Mouse (Mus musculus): ENCODE results near the gene Ssbp2.

Gene Ssbp2

DNA sequence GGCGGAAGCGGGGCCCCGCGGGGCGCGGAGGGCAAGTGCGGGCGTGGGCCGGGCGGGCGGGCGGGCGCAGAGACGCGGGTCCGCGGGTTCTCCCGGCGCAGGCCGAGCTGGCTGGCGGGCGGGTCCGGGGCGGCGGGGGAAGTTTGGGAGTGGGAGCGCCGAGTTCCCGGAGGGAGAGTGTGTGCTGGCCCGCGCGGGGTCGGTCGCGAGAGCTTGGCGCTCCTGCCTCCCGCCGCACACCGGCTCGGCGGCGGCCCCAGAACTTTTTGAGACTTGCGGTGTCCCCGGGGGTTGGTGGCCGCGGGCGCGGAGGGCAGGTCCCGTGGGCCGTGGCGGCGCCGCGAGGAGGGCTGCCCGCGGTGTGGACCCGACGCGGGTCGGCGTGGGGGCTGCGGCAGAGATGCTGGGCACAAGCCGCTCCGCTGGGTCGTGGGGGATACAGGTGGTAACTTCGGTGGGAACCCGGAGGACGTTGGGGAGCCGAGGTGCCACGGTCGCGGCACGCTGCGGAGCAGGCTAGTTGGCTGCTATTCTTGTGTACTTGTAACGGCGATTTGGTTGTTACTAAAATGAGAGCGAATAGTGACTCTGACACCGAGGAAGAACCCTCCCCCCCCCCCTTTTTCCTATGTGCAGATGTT is 1.7 kb downstream of the Ssbp2 start:
- DNase-seq = peak; percentile 48

- no peak for DNase-seq
These were observed 2.3 kb downstream of the Ssbp2 start for GRCm38 (mm10) chr13:91462395-91462794.

- DNase-seq = no peak
These were observed 2.9 kb downstream of the Ssbp2 start for GRCm38 (mm10) chr13:91462893-91463481.

DNA sequence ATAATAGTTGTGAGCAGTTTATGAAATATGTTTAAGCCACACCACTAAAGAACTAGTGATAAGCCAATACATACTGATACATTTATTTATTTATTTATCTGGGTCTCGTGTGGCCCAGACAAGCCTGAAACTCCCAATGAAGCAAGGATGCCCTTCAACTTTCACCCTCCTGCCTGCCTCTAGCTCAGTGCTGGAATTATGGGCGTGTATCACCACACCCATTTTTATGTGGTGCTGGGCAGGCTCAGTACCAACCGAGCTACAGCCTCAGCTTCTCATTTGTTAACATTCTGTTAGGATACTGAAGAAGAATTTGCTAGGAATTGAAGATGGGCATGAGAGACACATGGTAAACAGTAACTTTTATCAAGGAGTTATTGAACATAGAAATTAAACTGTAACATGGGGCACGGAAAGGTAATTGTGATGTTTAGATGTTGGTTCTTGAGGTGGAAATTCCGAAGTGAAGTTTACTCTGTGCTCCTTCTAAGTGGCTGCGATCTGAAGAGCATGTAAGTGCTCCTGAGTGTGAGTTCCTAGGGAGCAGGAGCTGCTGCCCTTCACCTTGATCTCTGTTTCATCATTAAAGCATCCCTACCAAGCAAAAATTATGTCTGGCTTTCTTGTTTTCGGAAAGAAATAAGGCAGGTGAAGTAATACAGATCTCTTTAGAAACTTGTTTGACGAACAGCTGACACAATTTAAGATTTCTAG is 5.1 kb downstream of the Ssbp2 start:
- no peak for DNase-seq

DNA sequence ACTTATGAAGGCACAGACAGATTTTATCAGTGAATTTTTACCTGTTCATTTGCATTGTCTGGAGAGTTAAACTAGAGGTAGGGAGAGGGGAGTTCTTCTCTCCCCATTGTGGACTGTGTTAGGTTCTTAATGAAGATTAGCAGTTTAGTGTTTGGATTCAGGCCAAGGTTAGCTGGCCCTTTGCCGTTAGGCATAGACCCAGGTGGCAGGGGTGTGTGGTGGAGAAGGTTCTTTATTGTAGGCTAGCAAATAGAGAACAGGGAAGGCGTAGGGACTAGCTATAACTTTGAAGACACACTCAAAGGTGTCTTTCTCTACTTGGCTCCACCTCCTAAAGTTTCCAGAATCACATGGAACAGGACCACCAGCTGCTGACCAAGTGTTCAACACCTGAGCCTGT is 11.5 kb downstream of the Ssbp2 start:
- DNase-seq = peak; percentile 26

GRCm38 (mm10) chr13:91471980-91472379 is 11.9 kb downstream of the Ssbp2 start:
- DNase-seq = no peak

- DNase-seq = no peak
These were observed 13.4 kb downstream of the Ssbp2 start for GRCm38 (mm10) chr13:91473527-91473926.

DNA sequence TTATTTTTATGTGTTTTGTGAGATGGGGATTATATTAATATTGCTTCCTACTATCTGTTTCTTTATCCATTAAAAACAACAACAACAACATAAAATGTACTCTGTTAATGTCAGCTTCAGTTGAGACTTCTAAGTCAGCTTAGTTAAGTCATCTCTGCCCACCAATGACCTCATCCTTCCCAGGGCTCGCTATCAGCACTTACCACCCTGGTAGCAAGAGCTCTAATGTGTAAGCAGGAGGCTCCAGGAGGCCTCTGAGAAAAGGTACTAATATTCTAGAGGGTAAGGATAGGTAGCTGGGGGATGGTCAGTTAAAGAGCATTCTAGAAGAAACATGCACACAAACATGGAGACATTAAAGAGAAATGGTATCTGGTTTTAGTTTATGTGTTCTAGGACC is 13.9 kb downstream of the Ssbp2 start:
- DNase-seq = no peak

DNA sequence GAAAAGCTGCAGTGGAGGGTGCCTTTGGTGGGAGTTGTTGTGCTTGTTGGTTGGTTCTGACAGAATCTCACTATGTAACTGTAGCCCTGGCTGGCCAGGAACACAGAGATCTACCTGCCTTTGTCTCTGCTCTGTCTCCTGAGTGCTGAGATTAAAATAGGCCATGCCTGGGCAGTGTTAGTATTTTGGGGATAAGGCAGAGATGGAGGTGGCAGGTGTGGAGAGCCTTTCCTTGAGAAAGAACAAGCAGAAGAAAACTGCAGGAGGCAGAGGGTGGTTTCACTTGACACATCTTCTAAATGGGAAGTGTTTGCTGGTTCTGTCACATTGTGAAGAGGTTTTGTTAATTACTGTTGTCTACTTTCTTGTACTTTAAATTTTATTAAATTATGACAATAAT is 15.8 kb downstream of the Ssbp2 start:
- DNase-seq = no peak

- DNase-seq = no peak
These were observed 16.6 kb downstream of the Ssbp2 start for GRCm38 (mm10) chr13:91476596-91477100.

DNA sequence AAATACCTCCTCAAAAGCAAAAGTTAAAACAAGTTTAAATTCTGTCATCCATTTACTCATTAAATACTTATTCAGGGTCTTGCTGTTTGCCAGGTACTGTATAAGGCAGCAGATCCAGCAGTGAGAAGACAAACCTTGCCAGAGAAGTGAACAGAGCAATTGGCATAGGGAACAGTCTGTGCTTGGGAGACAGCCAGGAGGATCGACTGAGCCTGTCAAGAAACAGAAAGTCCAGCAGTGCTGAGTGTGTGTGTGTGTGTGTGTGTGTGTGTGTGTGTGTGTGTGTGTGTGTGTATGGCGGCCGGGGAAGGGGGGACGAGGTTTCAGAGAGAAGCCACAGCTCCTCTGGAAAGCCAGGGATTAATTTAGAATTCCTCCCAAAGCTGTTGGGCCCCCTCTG is 17.9 kb downstream of the Ssbp2 start:
- peak; percentile 74 for DNase-seq

DNA sequence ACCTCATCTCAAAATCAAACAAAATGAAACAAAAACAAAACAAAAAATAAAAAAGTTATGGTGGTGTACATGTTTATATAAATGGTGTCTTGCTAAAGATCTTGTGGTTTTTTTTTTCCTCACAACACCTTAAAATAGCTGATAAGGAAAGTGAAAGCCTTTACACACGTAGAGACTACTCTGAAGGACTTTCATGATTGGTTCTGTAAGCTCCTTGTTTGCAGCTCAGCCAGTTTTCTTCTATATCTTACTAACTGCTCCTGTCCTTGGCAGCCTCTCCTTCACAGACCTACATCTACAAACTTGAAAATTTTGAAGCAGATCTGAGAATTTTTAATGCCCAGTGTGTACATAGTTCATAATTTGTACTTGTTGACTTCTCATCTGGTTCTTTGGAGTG is 24.2 kb downstream of the Ssbp2 start:
- no peak for DNase-seq

DNA sequence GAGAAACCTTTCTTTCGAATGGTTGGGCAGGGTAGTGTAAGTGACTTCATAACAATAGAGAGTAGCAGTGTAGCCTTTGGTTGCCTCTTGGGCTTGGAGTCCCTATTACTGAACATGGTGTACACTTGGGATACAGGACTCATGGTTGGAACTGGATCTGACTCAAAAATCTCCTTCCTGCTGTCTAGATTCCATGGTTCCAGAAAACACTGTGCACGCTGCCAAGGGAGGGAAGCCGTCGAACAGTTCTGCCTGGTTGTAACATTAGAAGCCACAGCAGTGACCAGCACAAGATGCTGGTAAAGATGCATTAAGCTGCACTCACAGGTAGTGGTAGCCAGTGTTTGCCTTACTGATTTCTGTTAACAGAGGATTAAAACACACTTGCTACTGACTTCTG is 32.0 kb downstream of the Ssbp2 start:
- no peak for DNase-seq

DNA sequence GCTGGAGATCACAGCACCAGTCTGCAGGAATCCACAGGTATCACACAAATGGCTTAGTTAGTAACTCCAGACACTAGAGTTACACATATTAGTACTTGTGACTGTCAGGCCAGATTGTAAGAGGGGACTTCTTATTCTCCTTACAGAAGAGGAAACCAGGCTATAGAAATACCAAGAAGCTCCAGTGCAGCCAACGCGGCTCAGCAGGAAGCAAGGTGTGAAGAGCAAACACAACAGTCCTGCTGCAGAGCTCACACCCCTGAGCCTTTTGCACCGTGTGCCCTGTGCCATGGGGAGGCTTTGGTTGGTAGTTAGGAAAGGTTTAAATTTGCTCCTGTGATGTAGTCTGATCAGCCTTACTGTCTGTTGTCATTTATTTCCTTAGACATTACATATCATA is 37.0 kb downstream of the Ssbp2 start:
- no peak for DNase-seq

DNA sequence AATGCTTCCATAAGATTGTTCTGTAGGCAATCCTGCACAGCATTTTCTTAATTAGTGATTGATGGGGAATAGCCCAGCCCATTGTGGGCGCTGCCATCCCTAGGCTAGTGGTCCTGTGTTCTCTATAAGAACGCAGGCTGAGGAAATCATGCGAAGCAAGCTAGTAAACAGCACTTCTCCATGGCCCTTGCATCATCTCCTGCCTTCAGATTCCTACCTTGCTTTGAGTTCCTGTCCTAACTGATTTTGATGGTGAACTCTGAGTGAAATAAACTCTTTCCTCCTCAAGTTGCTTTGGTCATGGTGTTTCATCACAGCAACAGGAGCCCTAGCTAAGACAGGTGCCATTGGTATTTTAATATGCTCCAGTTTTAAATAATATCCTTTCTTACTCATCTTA is 41.7 kb downstream of the Ssbp2 start:
- no peak for DNase-seq

DNA sequence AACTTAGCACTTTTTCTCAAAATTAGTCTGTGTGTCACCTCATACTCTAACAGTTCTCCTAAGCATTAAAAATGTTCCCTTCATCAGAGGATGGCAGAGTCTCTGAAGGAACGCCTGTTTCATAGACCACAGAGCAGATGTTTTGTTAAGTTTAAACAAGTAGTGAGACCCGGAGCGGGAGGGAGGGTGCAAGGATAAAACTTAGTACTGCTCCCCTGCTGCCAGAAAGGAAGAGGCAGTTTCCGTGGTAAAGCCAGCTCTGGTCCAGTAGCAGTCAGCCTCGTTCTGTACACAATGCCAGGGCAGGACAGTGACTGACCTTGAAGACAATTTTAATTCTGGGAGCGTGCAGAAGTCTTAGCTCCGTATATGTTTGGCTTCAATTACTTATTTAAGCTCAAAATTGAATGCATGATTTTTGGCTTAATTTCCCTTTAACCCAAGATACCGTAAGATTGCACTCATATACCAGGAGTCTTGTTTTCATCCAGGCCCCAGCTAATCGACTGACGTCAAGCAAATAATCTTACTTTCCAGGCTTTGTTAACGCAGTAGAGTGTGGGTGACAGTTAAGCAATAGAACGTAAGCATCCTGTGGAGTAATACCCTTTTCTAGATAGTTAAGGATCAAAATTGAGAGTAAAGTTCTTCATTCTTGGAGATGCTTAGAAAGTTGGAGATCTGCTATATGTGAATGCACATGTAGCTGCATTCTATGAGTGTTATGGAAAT is 42.7 kb downstream of the Ssbp2 start:
- no peak for DNase-seq

DNA sequence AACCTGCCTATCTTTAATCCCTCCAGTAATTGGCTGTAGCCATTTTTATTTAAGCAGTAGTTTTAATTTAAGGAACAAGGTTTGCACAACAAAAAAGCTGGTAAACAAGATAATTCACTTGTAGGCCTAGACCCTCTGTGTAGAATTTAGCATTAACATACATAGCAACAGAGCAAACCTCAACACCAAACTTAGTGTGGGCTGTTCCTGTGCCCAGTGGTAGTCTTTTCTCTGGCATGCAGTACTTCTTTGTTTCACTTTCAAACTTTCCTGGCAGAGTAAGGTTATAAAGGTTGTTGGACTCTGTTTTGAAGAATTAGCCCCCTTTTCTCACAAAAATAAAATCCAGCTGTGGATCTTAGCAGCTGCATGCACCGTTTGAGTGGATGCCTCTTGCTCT is 48.9 kb downstream of the Ssbp2 start:
- DNase-seq = no peak

DNA sequence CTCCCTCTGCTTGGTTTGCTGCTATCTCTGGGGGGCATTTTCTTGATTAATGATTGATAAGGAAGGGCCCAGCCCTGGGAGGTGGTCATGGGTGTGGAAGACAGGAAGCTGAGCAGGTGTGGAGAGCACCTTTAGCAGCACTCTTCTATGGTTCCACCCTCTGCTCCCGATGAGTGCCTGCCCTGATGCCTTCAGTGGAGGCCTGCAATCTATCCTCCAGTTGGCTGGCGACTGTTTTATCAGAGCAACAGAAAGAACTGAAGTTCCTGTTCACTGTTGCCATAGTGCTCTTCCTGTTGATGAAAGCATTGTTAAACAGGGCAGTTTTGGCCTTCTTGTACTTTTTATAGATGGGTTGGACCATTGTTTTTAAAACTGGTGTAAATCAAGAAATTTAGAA is 49.4 kb downstream of the Ssbp2 start:
- no peak for DNase-seq

DNA sequence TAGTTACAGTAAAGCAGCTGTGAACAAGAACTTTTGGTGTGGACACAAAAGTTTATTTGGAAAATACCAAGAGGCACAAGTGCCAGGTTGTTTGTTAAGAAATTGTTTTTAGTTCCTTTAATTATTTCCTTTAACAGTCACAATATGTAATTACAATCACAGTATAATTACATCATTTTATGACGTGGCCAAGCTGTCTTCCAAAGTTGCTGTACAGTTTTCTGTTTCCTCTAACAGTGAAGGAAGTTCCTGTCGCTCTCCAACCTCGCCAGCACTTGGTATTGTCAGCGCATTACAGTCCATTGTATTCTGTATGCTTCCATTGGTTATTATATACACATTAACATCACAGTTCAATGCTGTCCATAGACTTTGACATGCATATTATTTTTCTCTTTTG is 54.9 kb downstream of the Ssbp2 start:
- DNase-seq = no peak

GRCm38 (mm10) chr13:91520073-91520750 is 60.1 kb downstream of the Ssbp2 start:
- DNase-seq = no peak

GRCm38 (mm10) chr13:91520968-91521367 is 60.9 kb downstream of the Ssbp2 start:
- no peak for DNase-seq

DNA sequence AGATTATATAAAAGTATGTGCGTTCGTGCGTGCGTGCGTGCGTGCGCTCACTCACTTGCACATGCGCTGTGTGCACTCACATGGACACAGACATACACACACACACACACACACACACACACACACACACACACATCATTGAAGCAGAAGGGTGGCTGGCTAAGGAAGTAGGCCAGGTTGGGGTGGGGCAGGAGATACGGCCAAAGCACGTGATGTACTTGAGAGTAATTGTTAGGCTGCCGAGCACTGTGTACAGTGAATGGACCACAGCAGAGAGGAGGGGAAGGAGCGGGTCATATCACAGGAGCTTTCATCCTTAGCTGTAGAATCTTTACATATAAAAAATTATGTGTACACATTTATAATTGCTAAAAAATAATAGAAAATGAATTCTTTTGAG is 66.0 kb downstream of the Ssbp2 start:
- DNase-seq = no peak

GRCm38 (mm10) chr13:91529821-91530220 is 69.7 kb downstream of the Ssbp2 start:
- no peak for DNase-seq
